Mouse (Mus musculus) limb, embryonic 11.5 days (tissue): ENCODE data around the gene Ubtd1. TPM values are rescaled to one million over a fixed set of nuclear protein-coding genes. Genes with fewer than 3 reads are reported as not detected.
"Not testable (repeated sequence)": the region's sequence is repeated elsewhere in the genome, so short reads cannot be mapped to it uniquely, and the experiment has no call there.

Experiments
- ATAC-seq: fragments of 200-750 bp; cut with Nextera tagmentation; 2 replicates; pipeline ENCODE4 v1.8.0; 2017; ENCODE audit warnings: low read depth; ENCODE audit not compliant: insufficient number of reproducible peaks, low FRiP score, low TSS enrichment
- DNase-seq: peaks from one replicate; pipeline ENCODE4 v3.0.0-alpha.2; 2015; ENCODE audit warnings: low spot score
- H3K27ac ChIP-seq: fragments of 300-500 bp; sonication (generic); replicated peaks from 2 replicates; pipeline ENCODE4 v1.5.1; 2014; ENCODE audit warnings: low read depth, mild to moderate bottlenecking, low read length
- H3K27me3 ChIP-seq: fragments of 300-500 bp; sonication (generic); 2 replicates; pipeline ENCODE4 v1.6.1; 2014; ENCODE audit warnings: mild to moderate bottlenecking, low read length, mixed read lengths; ENCODE audit not compliant: control insufficient read depth, insufficient read depth
- H3K36me3 ChIP-seq: fragments of 300-500 bp; sonication (generic); 2 replicates; pipeline ENCODE4 v1.6.1; 2014; ENCODE audit warnings: mild to moderate bottlenecking, low read length, moderate library complexity, mixed read lengths; ENCODE audit not compliant: control insufficient read depth, insufficient read depth
- H3K4me1 ChIP-seq: fragments of 300-500 bp; sonication (generic); 2 replicates; pipeline ENCODE4 v1.6.1; 2014; ENCODE audit warnings: low read length, mixed read lengths; ENCODE audit not compliant: control insufficient read depth, insufficient read depth
- H3K4me2 ChIP-seq: fragments of 300-500 bp; sonication (generic); 2 replicates; pipeline ENCODE4 v1.6.1; 2014; ENCODE audit warnings: low read depth, mild to moderate bottlenecking, moderate library complexity; ENCODE audit not compliant: severe bottlenecking
- H3K4me3 ChIP-seq: fragments of 300-500 bp; sonication (generic); 2 replicates; pipeline ENCODE4 v1.5.1; 2014; ENCODE audit warnings: low read depth, low read length
- H3K9ac ChIP-seq: fragments of 300-500 bp; sonication (generic); 2 replicates; pipeline ENCODE4 v1.6.1; 2014; ENCODE audit warnings: mild to moderate bottlenecking, low read length
- H3K9me3 ChIP-seq: fragments of 300-500 bp; sonication (generic); 2 replicates; pipeline ENCODE4 v1.6.1; 2016; ENCODE audit warnings: low read length; ENCODE audit not compliant: control insufficient read depth
- WGBS: fragments of 180-500 bp; shearing (Covaris S2); extraction: QIAGEN DNeasy Blood & Tissue Kit; methylation state at CpG from one replicate; pipeline ENCODE4 v1.1.7; 2014; 5-methylcytosine and 5-hydroxymethylcytosine counted together
- polyA plus RNA-seq: library from polyadenylated mRNA; unstranded; fragments of >200 nt; fragmentation: Nextera tagmentation; extraction: Ambion mirVana; gene quantifications from 2 replicates; pipeline ENCODE4 v1.2.1, GENCODE M21; 2014

The Ubtd1 gene
- polyA plus RNA-seq, 1 experiment from 2014 or later, result 10.1 TPM

DNA sequence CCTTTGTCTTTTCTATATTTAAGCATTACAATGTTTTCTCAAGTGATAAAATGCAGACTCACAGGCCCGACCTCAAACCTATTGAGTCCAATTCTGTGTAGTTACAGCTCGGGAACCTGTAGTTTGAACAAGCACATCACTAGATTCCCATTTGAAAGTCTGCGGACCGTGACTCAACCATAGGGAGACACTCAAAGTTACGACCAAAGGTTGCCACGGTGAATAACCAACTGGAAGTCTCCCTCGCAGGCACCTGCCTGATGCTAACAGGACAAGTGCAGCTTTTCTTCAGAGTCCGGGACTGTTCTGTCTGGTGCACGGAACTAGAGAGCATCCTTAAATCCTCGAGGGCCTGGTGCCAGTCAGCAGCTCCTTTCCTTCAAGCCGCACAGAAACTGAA is 98.9 kb downstream of the Ubtd1 start:
- ATAC-seq, result no peak
- no peak overlapping the region for H3K4me3 ChIP-seq

DNA sequence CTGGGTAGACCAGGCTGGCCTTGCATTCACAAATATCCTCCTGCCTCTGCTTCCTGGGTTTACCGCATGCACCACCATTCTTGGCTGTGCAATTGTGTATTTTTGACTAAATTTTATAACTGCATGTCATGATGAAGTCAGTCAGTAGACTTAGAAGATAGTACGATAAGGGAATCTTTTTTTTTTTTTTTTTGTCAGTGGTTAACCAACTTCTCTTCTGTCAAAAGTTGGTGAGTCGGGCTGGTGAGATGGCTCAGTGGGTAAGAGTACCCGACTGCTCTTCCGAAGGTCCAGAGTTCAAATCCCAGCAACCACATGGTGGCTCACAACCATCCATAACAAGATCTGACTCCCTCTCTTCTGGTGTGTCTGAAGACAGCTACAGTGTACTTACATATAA is 100.0 kb downstream of the Ubtd1 start:
- H3K4me3 ChIP-seq, H3K36me3 ChIP-seq, DNase-seq, ATAC-seq, H3K27me3 ChIP-seq, H3K9ac ChIP-seq, H3K9me3 ChIP-seq, H3K4me2 ChIP-seq, H3K27ac ChIP-seq, H3K4me1 ChIP-seq: not testable (repeated sequence)
- 95% methylated on average over 5 of the region's 5 CpGs for WGBS

More for the DNA sequence above, 98.9 kb downstream of the Ubtd1 start:
- Histone ChIP-seq H3K27ac (no peak overlapping the region), H3K27me3 (no peaks in the 10 kb centered on the region), H3K36me3 (no peaks in the 10 kb centered on the region; the same call in none of the 2 replicates), H3K9me3 (no peaks in the 10 kb centered on the region), H3K4me2 (no peak overlapping the region), H3K4me1 (no peaks in the 10 kb centered on the region), H3K9ac (no peak overlapping the region)
- WGBS, result 88% methylated on average over 11 of the region's 11 CpGs
- DNase-seq, result no peak

Other genes with a start within 250 kb of the Ubtd1 start
- 1.0 and 1.1 TPM in 2 replicates for gene Slit1, start 238.1 kb upstream of the Ubtd1 start, polyA plus RNA-seq
- 43.6 and 44.1 TPM in 2 replicates for gene Arhgap19, start 179.7 kb upstream of the Ubtd1 start, polyA plus RNA-seq
- 3.9 and 5.2 TPM in 2 replicates for gene Frat1, start 151.8 kb upstream of the Ubtd1 start, polyA plus RNA-seq
- gene Frat2, start 133.6 kb upstream of the Ubtd1 start, polyA plus RNA-seq, result 2.4 and 2.7 TPM in 2 replicates
- 16.1 and 18.4 TPM in 2 replicates for gene Rrp12, start 85.6 kb upstream of the Ubtd1 start, polyA plus RNA-seq
- gene Pgam1, start 69.8 kb upstream of the Ubtd1 start, polyA plus RNA-seq, result 820 and 869 TPM in 2 replicates
- gene Exosc1, start 48.3 kb upstream of the Ubtd1 start, polyA plus RNA-seq, result 86.2 and 91.6 TPM in 2 replicates
- 69.3 and 72.1 TPM in 2 replicates for gene Zdhhc16, start 48.3 kb upstream of the Ubtd1 start, polyA plus RNA-seq
- 40.1 and 50.5 TPM in 2 replicates for gene Mms19, start 606 bp upstream of the Ubtd1 start, polyA plus RNA-seq
- 0.31 and 0.92 TPM in 2 replicates for gene Ankrd2, start 54.2 kb downstream of the Ubtd1 start, polyA plus RNA-seq
- 1.1 and 1.4 TPM in 2 replicates for gene Hoga1, start 63.8 kb downstream of the Ubtd1 start, polyA plus RNA-seq
- gene 4933411K16Rik, start 70.5 kb downstream of the Ubtd1 start, polyA plus RNA-seq, result not detected in 2 replicates
- 42.2 and 46.2 TPM in 2 replicates for gene Morn4, start 104.6 kb downstream of the Ubtd1 start, polyA plus RNA-seq
- 28.4 and 29.4 TPM in 2 replicates for gene Pi4k2a, start 108.7 kb downstream of the Ubtd1 start, polyA plus RNA-seq
- 24.1 and 26.0 TPM in 2 replicates for gene Avpi1, start 147.3 kb downstream of the Ubtd1 start, polyA plus RNA-seq
- 12.3 and 16.6 TPM in 2 replicates for gene Marveld1, start 165.6 kb downstream of the Ubtd1 start, polyA plus RNA-seq
- gene Zfyve27, start 182.2 kb downstream of the Ubtd1 start, polyA plus RNA-seq, result 11.7 and 12.6 TPM in 2 replicates
- 0.13 and 0.25 TPM in 2 replicates for gene Sfrp5, start 220.5 kb downstream of the Ubtd1 start, polyA plus RNA-seq